In genomic region chr1:54710550-54710949, GRCm38 (mm10) we compare ENCODE assay signal across 12 mouse cellular contexts.
DNase-seq lines count a peak whose midpoint lies in the region; ATAC-seq and TF ChIP-seq lines count a peak whose summit lies in the region.
"Had no signal": no experiment of that assay in that cellular context is flagged by ENCODE, and none has a peak within 500 bp of the region (broad histone marks: within the 10 kb centered on the region; RNA-seq: fewer than 3 reads in every experiment).

No protein-coding gene starts in this region.

- H3K9me3 ChIP-seq in forebrain, embryonic 14.5 days (replicated peaks; ENCODE audit: control insufficient read depth, low read length), result no peaks in the 10 kb centered on the region
- no peaks in the 10 kb centered on the region for H3K9me3 ChIP-seq in forebrain, embryonic 11.5 days (ENCODE audit: control insufficient read depth, low read length)
- no peaks in the 10 kb centered on the region for H3K9me3 ChIP-seq in lung, embryonic 15.5 days
- peaks cover 3% of the 10 kb centered on the region; the same call in 1 of the 2 replicates for H3K9me3 ChIP-seq in forebrain, postnatal 0 days (ENCODE audit: low read length)

- no peak for ATAC-seq in forebrain, embryonic 14.5 days
- ATAC-seq in forebrain, embryonic 11.5 days (replicated peaks; ENCODE audit: low FRiP score), result no peak
- ATAC-seq in lung, embryonic 15.5 days (ENCODE audit: borderline replicate concordance, extremely low read depth, low FRiP score, low TSS enrichment), result peak; percentile 78
- ATAC-seq in forebrain, postnatal 0 days, result no peak
- ATAC-seq in cerebellum, adult (ENCODE audit: insufficient number of reproducible peaks, low FRiP score, low TSS enrichment), result no peak
- ATAC-seq: hindbrain, embryonic 16.5 days had no signal

- peak; percentile 68 for DNase-seq in forebrain, embryonic 14.5 days (ENCODE audit: low spot score)
- no peak for DNase-seq in forebrain, embryonic 11.5 days (ENCODE audit: low spot score)
- no peak for DNase-seq in lung, postnatal 36 days
- DNase-seq in forebrain, postnatal 0 days, result peak; percentile 33
- DNase-seq in adrenal gland, adult 18-20 months (ENCODE audit: low spot score in 2 of 2), result no peak
- DNase-seq: embryo, embryonic 11 days; gastrocnemius, adult 2 months; kidney, postnatal 36 days had no signal

- H3K79me2 ChIP-seq in myocyte (ENCODE audit: control insufficient read depth, insufficient read depth), result no peaks in the 10 kb centered on the region

- no peak for TF ChIP-seq CTCF in forebrain, postnatal 0 days (IDR thresholded peaks at IDR 0.05; ENCODE audit: low read depth)

- H3K27me3 ChIP-seq in forebrain, embryonic 14.5 days (replicated peaks; ENCODE audit: control insufficient read depth, insufficient read depth, low read length), result no peaks in the 10 kb centered on the region
- H3K27me3 ChIP-seq in forebrain, embryonic 11.5 days (ENCODE audit: control insufficient read depth, insufficient read depth, low read length), result no peaks in the 10 kb centered on the region
- H3K27me3 ChIP-seq in lung, embryonic 15.5 days, result no peaks in the 10 kb centered on the region
- no peaks in the 10 kb centered on the region for H3K27me3 ChIP-seq in forebrain, postnatal 0 days (ENCODE audit: insufficient read depth, low read length)
- no peaks in the 10 kb centered on the region for H3K27me3 ChIP-seq in myocyte (ENCODE audit: control insufficient read depth, insufficient read depth, insufficient read length)

- H3K27ac ChIP-seq in forebrain, embryonic 14.5 days (ENCODE audit: low read depth, low read length), result no peak overlapping the region
- no peak overlapping the region for H3K27ac ChIP-seq in forebrain, embryonic 11.5 days (ENCODE audit: low read depth, low read length)
- peak overlapping the region; percentile 69 for H3K27ac ChIP-seq in lung, embryonic 15.5 days
- H3K27ac ChIP-seq in forebrain, postnatal 0 days (ENCODE audit: low read depth, low read length), result no peak overlapping the region
- H3K27ac ChIP-seq: gastrocnemius, adult 2 months had no signal

- no peak overlapping the region for H3K9ac ChIP-seq in forebrain, embryonic 14.5 days (ENCODE audit: low read length)
- H3K9ac ChIP-seq in forebrain, embryonic 11.5 days (ENCODE audit: low read length), result no peak overlapping the region
- no peak overlapping the region for H3K9ac ChIP-seq in lung, embryonic 15.5 days
- H3K9ac ChIP-seq in forebrain, postnatal 0 days, result no peak overlapping the region

- no peak for TF ChIP-seq POLR2A in myocyte (IDR thresholded peaks at IDR 0.05; ENCODE audit: insufficient read length, low read depth)

- no peak overlapping the region for H3K4me3 ChIP-seq in forebrain, embryonic 14.5 days (ENCODE audit: low read depth, low read length)
- H3K4me3 ChIP-seq in forebrain, embryonic 11.5 days (ENCODE audit: low read depth, low read length), result no peak overlapping the region
- no peak overlapping the region for H3K4me3 ChIP-seq in lung, embryonic 15.5 days
- H3K4me3 ChIP-seq in forebrain, postnatal 0 days (ENCODE audit: low read depth, low read length), result no peak overlapping the region
- H3K4me3 ChIP-seq in myocyte, result no peak overlapping the region
- H3K4me3 ChIP-seq: gastrocnemius, adult 2 months had no signal

- peaks cover 15% of the 10 kb centered on the region; the same call in 1 of the 2 replicates for H3K4me1 ChIP-seq in forebrain, embryonic 14.5 days (ENCODE audit: control insufficient read depth, insufficient read depth, low read length)
- 0 out of 2 replicates have a peak, but pooled peaks cover 2% of the 10 kb centered on the region for H3K4me1 ChIP-seq in forebrain, embryonic 11.5 days (replicated peaks; ENCODE audit: control insufficient read depth, insufficient read depth, low read length)
- H3K4me1 ChIP-seq in lung, embryonic 15.5 days, result peaks cover 32% of the 10 kb centered on the region
- H3K4me1 ChIP-seq in forebrain, postnatal 0 days (ENCODE audit: insufficient read depth), result peaks cover 7% of the 10 kb centered on the region; the same call in 1 of the 2 replicates

- 47% methylated on average over 1 of the region's 1 CpGs for WGBS in forebrain, embryonic 14.5 days
- 93% methylated on average over 1 of the region's 1 CpGs for WGBS in forebrain, embryonic 11.5 days
- WGBS in lung, embryonic 15.5 days, result 45% methylated on average over 1 of the region's 1 CpGs
- 31% methylated on average over 1 of the region's 1 CpGs for WGBS in forebrain, postnatal 0 days

- H3K36me3 ChIP-seq in forebrain, embryonic 14.5 days (ENCODE audit: control insufficient read depth, insufficient read depth, low read length), result no peaks in the 10 kb centered on the region
- H3K36me3 ChIP-seq in forebrain, embryonic 11.5 days (ENCODE audit: control insufficient read depth, insufficient read depth, low read length), result no peaks in the 10 kb centered on the region
- no peaks in the 10 kb centered on the region; the same call in 1 of the 2 replicates for H3K36me3 ChIP-seq in lung, embryonic 15.5 days
- no peaks in the 10 kb centered on the region for H3K36me3 ChIP-seq in forebrain, postnatal 0 days (ENCODE audit: insufficient read depth)
- no peaks in the 10 kb centered on the region for H3K36me3 ChIP-seq in myocyte (ENCODE audit: control insufficient read depth, insufficient read depth)

- no peak overlapping the region for H3ac ChIP-seq in myocyte (ENCODE audit: control insufficient read depth, insufficient read length)

- no peak overlapping the region for H3K4me2 ChIP-seq in forebrain, embryonic 14.5 days (ENCODE audit: low read length)
- no peak overlapping the region for H3K4me2 ChIP-seq in forebrain, embryonic 11.5 days (ENCODE audit: low read depth, low read length, severe bottlenecking)
- no peak overlapping the region for H3K4me2 ChIP-seq in lung, embryonic 15.5 days
- H3K4me2 ChIP-seq in forebrain, postnatal 0 days (ENCODE audit: low read depth), result no peak overlapping the region
- peak overlapping the region; percentile 20 for H3K4me2 ChIP-seq in myocyte (ENCODE audit: low read depth)

TF ChIP-seq in myocyte, 11 proteins besides CTCF, POLR2A, EP300 and RAD21:
- TF ChIP-seq REST (IDR thresholded peaks at IDR 0.05; ENCODE audit: insufficient read depth, insufficient read length) (no peak), MYOG (IDR thresholded peaks at IDR 0.05; ENCODE audit: control insufficient read depth in 1 of 3, insufficient read depth in 1 of 3, insufficient read length in 2 of 3, low read depth in 2 of 3) (no peak), MAX (IDR thresholded peaks at IDR 0.05; ENCODE audit: low read depth) (no peak), USF1 (IDR thresholded peaks at IDR 0.05; ENCODE audit: low read depth) (no peak), MYOD1 (IDR thresholded peaks at IDR 0.05; ENCODE audit: control insufficient read depth in 1 of 3, insufficient read length in 2 of 3, low read depth in 2 of 3) (no peak), E2F4 (IDR thresholded peaks at IDR 0.05; ENCODE audit: insufficient read depth) (no peak), TCF12 (IDR thresholded peaks at IDR 0.05; ENCODE audit: insufficient read depth, poor library complexity, severe bottlenecking) (no peak), SRF (IDR thresholded peaks at IDR 0.05; ENCODE audit: control insufficient read depth, insufficient read length, low read depth) (no peak), CEBPB (IDR thresholded peaks at IDR 0.05; ENCODE audit: insufficient read depth, poor library complexity, severe bottlenecking) (no peak), POLR2AphosphoS2 (IDR thresholded peaks at IDR 0.05; ENCODE audit: insufficient read length, low read depth) (no peak), TCF3 (IDR thresholded peaks at IDR 0.05; ENCODE audit: insufficient read length, low read depth) (no peak)

Comparison
In these comparisons a context has a peak if more than half of its experiments do, and no peak if none do; other contexts are left out.
1. DNase-seq: peak in forebrain, embryonic 14.5 days (single experiment) and forebrain, postnatal 0 days (single experiment); none in forebrain, embryonic 11.5 days (single experiment), lung, postnatal 36 days (single experiment) and adrenal gland, adult 18-20 months (0 of 2).